Mouse (Mus musculus): ENCODE measurements around the gene Hspbp1.

Gene Hspbp1

DNA sequence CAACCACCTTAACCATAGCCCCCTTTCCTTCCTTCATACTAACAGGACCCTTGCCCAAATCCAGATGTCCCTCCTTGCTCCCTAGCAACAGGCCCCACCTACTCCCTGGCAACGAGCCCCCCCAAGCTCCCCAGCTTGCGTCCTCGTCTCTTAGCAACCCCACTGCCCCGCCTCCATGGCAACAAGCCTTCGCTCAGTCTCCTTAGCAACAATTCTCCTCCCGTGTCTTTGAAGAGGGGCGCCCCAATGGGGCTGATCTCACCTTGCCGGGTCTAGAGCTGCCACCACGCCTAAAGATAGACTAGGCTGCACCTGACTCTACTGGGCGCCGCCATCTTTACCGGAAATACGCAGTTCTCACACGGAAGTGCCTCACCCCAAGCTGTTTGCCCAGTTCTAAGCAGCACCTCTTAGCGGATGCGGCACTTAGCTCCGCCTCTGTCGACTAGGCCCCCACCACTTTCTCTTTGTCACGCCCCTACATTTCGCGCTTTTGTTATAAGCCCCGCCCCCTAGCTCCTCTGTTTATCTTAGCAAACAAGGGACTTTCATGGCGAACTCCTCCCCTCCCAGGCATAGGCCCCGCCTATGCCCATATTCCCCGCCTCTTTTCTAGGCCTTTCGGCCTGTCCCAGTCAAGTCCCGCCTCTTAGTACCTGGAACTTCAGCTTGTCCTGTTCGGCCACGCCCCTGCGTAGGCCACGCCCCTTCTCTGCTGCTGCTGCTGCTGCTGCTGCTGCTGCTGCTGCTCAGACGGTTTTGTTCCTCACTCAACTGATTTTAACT lies at the start of gene Hspbp1:
Gene Hspbp1 (minus strand): TSS at position 437 of the 786 bp plus-strand sequence.
- DNase-seq: peak; percentile 97

DNA sequence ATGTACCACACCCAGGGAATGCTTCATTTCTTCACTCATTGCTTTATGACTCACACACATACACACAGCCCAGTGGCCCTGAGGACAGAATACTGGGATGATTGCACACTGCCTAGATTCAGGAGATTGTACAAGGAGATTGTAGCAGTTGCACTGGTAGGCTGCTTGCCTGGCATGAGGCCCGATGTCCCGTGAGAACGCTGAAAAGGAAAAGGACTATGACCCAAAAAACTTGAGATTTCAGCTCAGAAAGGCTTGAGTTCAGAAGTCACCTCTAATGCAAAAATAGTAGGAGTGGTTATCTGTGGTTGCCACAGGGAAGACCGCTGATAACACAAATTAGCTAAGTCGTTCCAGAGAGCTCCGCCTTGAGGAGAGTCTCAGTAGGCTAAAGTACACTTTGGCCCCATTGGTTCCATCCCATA lies 48.1 kb upstream of the Hspbp1 start:
- DNase-seq: no peak

DNA sequence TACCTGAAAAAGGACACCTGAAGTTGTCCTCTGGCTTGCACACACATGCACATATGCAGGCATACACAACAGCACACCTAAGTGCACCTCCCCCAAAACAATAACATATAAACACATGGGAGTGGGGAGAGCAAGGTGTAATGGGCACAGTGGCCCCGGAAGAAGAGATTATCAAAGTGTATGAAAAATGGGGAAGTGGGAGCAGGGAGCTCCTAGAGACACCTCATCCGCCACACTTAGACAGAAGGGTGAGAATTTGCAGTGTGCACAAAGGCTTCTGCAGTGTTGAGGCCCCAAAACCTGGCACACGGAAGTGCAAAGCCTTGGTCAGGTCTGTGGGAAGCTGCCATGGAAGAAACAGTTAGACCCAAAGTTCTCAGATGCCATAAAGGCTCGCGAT lies 46.2 kb upstream of the Hspbp1 start:
- DNase-seq: no peak

GRCm38 (mm10) chr7:4725169-4725568 lies 40.3 kb upstream of the Hspbp1 start, which contains the start of gene Tmem150b:
Tmem150b (minus strand) TSS chr7:4725249.
- no peak for DNase-seq

- no peak for DNase-seq
Observed at GRCm38 (mm10) chr7:4724359-4724758, 39.5 kb upstream of the Hspbp1 start.

- DNase-seq: peak; percentile 39
Observed at GRCm38 (mm10) chr7:4723508-4723907, 38.6 kb upstream of the Hspbp1 start.

DNA sequence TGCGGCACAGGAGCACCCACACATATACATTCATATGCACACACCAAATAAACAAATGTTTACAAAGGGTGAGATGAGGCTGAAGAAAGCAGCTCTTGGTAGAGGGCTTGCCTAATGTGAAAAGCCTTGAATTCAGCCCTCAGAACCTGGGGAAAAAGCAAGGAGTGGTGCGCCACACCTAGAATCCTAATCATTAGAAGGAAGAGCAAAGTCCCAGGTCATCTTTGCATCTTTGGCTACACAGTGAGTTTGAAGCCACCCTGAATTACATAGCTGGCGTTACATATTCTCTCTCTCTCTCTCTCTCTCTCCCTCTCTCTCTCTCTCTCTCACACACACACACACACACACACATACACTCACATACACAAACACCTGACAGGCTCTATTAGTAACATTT lies 34.4 kb upstream of the Hspbp1 start:
- no peak for DNase-seq

DNA sequence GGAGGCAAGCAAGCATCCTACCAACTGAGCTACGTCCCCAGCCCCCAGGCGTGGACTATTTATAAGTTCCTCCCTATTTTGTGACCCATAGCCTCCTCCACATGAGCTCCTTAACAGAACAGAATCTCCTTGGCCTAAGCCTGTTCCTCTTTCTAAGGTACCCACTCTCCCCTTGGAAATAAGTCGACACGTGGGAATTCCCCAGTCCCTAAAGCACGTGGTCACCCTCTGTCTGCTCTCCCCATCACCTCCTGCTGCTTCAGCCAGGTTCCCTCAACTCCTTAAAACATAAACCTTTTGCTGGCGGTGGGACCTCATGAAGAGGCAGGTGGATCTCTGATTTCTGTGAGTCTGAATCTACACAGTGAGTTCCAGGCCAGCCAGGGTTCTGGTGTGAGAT lies 32.1 kb upstream of the Hspbp1 start:
- no peak for DNase-seq

DNA sequence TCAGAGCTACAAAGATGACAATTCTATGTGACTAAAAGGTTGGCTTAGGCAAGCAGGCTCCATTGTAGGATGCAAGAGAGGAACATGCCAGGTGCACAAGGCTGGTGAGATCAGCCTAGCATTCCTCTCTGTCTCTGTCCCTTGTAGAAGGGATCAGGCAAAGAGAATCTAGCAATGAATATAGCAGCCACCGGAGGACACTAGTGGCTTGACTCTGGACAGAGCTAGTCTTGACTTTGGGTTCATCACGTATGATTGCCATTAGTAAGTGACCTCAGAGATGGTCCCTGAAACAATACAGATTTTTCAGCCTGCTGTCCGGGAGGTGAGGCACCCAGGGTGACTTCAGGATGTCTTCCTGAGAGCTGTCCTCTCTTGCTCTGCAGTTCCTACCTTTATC lies 27.7 kb upstream of the Hspbp1 start:
- DNase-seq: no peak

DNA sequence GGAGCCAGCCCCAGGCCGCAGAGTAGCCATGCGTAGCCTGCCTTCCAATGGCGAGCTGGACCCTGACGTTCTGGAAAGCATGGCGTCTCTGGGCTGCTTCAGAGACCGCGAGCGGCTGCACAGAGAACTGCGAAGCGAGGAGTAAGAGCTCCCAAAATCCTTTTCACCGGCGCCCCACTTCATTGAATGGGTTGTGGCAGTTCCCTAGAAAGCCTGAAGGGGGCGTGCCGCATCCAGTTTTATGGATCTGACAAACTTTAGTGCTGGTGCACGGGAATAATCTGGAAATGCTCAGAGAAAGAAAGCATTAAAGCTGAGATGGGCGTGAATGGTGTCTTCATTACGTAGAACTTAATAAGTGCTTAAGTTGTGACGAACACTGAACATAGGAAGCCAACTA lies 20.2 kb upstream of the Hspbp1 start:
- peak; percentile 57 for DNase-seq

GRCm38 (mm10) chr7:4703195-4703594 lies 18.3 kb upstream of the Hspbp1 start:
- no peak for DNase-seq

DNA sequence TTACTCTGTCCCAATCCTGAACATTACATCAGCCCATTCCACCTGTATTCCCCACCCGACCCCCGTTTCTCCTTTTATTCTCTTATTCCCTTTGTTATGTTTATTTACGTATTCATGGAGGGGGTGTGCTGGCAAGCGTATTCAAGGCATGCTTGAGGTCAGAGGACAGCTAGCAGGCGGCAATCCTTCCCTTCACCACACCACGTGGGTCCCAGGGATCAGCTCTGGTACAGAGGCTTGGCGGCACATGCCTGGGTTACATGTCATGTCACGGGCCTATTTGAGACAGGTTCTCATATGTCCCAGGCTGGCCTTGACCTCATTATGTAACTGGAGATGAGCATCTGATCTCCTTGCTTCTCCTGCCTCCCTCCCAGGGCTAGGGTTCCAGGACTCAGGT lies 17.5 kb upstream of the Hspbp1 start:
- DNase-seq: peak; percentile 36

DNA sequence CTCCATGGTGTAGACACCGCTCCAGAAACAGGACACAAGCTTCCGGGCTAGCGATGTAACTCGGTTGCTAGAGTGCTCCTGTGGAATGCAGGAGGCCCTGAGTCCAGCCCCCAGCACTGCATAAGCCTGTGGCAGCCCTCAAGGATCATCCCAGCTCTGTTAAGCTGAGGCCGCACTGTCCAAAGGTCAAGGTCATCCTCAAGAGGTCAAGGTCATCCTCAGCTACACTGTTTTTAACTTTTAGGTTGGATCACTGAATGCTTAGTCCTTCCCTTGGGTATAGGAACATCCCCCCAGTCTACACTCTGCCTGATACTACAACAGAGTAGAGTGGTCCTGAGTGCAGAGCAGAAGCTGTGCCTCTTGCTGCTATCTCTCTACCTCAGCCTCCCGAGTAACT lies 8.1 kb upstream of the Hspbp1 start:
- DNase-seq: no peak

DNA sequence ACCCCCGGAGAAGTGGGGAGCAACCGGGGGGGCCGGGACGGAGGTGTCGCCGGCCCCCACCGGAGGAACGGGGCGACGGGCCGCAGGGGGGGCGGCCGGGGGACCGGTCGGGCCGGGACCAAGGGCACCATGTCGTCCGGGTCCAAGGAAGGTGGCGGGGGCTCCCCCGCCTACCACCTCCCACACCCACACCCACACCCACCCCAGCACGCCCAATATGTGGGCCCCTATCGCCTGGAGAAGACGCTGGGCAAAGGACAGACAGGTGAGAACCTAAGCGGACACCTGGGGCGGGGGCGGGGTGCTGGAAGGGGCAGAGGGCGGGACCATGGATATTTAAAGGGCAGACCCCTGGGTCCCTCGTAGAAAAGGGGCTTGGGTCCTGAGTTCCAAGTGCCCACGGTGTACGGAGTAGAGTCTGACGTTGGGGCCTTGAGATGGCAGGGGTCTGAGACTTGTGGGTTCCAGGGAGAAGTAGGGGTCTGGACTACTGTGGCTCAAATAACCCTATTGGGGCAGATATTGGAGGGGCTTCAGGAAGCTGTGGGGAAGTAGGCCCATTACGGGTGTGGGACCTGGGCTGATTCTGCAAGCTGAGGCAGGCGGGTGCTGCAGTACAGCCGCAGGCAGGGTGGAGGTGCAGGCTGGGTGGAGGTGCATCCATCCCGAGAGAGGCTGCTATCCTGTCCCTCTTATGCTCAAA lies 6.2 kb upstream of the Hspbp1 start:
- DNase-seq: peak; percentile 41

DNA sequence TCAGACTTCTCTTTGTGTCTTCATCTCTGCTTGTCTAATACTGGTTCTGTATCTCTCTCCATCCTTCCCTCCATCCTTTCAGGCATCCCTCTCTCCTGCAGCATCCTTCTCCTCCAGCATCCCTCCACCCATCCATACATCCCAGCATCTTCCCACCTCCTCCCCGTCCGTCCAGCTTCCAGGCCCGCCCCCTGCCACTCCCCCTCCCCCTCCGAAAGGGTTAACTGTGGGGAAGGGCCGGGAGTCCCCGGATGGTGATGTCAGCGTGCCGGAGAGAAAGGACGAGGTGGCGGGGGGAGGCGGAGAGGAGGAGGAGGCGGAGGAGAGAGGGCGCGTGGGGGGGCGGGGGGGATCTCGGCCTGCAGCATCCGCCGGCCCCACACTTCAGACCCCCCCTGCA lies 5.5 kb upstream of the Hspbp1 start, which contains the start of gene Brsk1:
Gene Brsk1 (plus strand): TSS at position 218 of the 400 bp plus-strand sequence.
- peak; percentile 93 for DNase-seq

GRCm38 (mm10) chr7:4684203-4684602 lies 665 bp downstream of the Hspbp1 start:
- DNase-seq: no peak

DNA sequence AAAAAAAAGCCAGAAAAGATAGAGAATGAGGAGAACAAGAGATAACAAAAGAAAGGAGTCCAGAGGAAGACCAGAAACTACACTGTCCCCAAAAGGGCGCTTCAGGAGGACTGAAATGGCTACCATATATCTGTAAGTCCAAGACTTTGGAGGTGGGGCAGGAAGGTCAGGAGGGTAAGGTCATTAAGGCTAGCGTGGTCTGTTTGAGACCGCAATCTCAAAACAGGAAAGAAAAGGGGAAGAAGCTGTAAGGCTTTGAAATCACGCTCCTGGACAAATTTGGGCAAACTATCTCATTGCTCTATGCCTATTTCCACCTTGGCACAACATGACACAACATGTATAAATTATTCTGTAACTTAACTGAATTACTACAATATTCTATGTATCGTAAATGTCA lies 1.6 kb downstream of the Hspbp1 start:
- DNase-seq: no peak

DNA sequence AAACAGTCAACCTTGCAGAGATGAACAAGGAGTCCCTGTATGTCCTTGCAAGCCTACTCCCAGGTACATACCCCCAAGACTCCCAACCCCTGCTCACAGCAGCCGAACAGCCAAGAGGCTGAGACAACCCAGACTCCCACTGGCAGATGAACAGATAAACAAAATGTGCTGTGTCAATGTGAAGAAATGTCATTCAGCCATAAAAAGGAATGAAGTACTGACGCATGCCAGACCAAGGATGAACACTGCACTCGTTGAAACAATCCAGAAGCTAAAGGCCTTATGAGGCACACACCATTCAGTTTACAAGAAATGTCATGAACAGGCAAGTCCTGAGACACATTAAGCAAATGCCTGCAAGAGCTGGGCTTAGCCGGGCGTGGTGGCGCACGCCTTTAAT lies 9.7 kb downstream of the Hspbp1 start:
- no peak for DNase-seq

DNA sequence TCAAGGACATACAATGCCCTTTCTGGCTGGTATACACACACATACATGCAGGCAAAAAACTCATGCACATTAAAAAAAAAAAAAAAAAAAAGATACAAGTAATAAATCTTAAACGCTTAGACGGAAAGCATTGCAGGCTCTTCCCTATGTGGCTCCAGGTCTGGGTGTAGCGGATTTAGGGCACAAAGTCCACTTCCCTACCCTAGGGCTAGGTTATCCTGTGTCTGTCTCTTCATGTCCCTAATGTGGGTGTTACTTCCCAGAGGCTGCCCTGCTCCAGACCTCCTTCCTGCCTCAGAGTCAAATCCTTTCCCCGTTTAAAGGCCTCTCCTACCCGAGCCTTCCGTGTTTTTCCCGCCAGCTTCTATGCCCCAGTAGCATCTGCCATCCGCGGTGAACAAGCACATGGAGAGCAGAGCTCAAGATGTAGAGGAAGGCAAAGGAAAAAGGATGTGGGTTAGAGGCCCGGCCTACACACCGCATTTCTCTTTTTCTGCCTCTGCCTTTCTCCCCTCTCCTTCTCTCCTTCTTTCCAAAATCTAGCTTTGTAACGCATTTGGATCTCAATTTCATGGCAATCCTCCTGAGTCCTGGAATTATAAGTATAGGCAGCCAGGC lies 10.6 kb downstream of the Hspbp1 start:
- DNase-seq: no peak

GRCm38 (mm10) chr7:4671956-4672355 lies 12.9 kb downstream of the Hspbp1 start:
- peak; percentile 37 for DNase-seq

- DNase-seq: no peak
Observed at GRCm38 (mm10) chr7:4670655-4671255, 14.1 kb downstream of the Hspbp1 start.

- no peak for DNase-seq
Observed at GRCm38 (mm10) chr7:4669156-4669555, 15.7 kb downstream of the Hspbp1 start.

- no peak for DNase-seq
Observed at GRCm38 (mm10) chr7:4668506-4668905, 16.4 kb downstream of the Hspbp1 start.
